8 mouse cellular contexts compared by ENCODE assay signal in the genomic region with DNA sequence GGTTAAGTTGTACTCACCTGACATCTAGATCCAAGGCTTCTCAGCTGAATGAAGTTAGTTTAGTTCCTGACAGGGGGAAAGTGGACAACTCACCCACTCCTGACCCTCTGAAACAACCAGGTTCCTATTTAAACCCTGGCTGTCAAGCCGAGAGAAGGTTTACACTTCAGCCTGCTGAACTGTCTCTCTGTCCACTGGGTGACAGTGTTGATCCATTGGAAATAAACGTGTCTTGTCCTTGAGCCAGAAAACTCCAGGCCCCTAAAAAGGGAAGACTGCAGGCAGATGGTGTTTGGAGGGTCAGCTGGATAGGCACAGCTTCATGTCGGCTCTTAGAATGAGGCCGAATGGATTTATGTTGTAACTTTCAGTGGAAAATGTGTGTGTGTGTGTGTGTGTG. TPM values are rescaled to one million over a fixed set of nuclear protein-coding genes. Genes with fewer than 3 reads are reported as not detected.
DNase-seq lines count a peak whose midpoint lies in the region; ATAC-seq and TF ChIP-seq lines count a peak whose summit lies in the region.

No protein-coding gene starts in this region.

- H3K9me3 ChIP-seq in hindbrain, postnatal 0 days (ENCODE audit: low read length): no peaks in the 10 kb centered on the region

- H3K4me1 ChIP-seq in hindbrain, postnatal 0 days (ENCODE audit: insufficient read depth, low read length): peaks cover 4% of the 10 kb centered on the region; the same call in 1 of the 2 replicates

- peak; percentile 70 for ATAC-seq in cerebellum, adult (ENCODE audit: insufficient number of reproducible peaks, low FRiP score, low TSS enrichment)
- peak; percentile 88 for ATAC-seq in hindbrain, postnatal 0 days

- peak overlapping the region; percentile 27; the same call in 1 of the 2 replicates for H3K27ac ChIP-seq in hindbrain, postnatal 0 days

- peak; percentile 11 for DNase-seq in gastrocnemius, postnatal 10 days
- DNase-seq in gastrocnemius, postnatal 25 days: no peak
- DNase-seq in 3T3-L1 (ENCODE audit: low read depth, low spot score): peak; percentile 54
- DNase-seq in hindbrain, postnatal 0 days (ENCODE audit: low spot score): peak; percentile 87
- DNase-seq in lung, postnatal 14 days: peak; percentile 31
- no peak for DNase-seq in thymus, postnatal 14 days
- DNase-seq in thymus, postnatal 10 days (ENCODE audit: low spot score in 2 of 2): no peak

- H3K36me3 ChIP-seq in hindbrain, postnatal 0 days (ENCODE audit: insufficient read depth, low read length): no peaks in the 10 kb centered on the region

- H3K9ac ChIP-seq in hindbrain, postnatal 0 days (replicated peaks; ENCODE audit: low read length): no peak overlapping the region

- TF ChIP-seq CTCF in hindbrain, postnatal 0 days (IDR thresholded peaks at IDR 0.05; ENCODE audit: low read depth): peak; percentile 92

- no peak overlapping the region for H3K4me2 ChIP-seq in hindbrain, postnatal 0 days (ENCODE audit: low read depth, low read length)

- no peak overlapping the region for H3K4me3 ChIP-seq in hindbrain, postnatal 0 days (ENCODE audit: low read length)

- WGBS in hindbrain, postnatal 0 days: 17% methylated on average over 4 of the region's 4 CpGs

- H3K27me3 ChIP-seq in hindbrain, postnatal 0 days (ENCODE audit: insufficient read depth, low read length): no peaks in the 10 kb centered on the region

RNA-seq across cellular contexts. Expression of gene Metap2, which starts 48.5 kb away (rescaled TPM):
- total RNA-seq in gastrocnemius, postnatal 10 days (2021): 100 to 1,000 TPM; 200 to 203 TPM
- 100 to 1,000 TPM; 156 to 160 TPM for total RNA-seq in gastrocnemius, postnatal 25 days (2021)
- 35.0 and 50.7 TPM in 2 replicates for total RNA-seq in hindbrain, postnatal 0 days (2014; rRNA removed)
- polyA plus RNA-seq in hindbrain, postnatal 0 days (2015; fragmentation: Nextera tagmentation; extraction: Ambion mirVana): 158 and 171 TPM in 2 replicates

Comparison
In these comparisons a context has a peak if more than half of its experiments do, and no peak if none do; other contexts are left out.
1. DNase-seq: peak in gastrocnemius, postnatal 10 days (single experiment), 3T3-L1 (single experiment), hindbrain, postnatal 0 days (single experiment) and lung, postnatal 14 days (single experiment); none in gastrocnemius, postnatal 25 days (single experiment), thymus, postnatal 14 days (single experiment) and thymus, postnatal 10 days (0 of 2).